Mouse (Mus musculus): ENCODE data around the gene Eif3b. TPM values are rescaled to one million over a fixed set of nuclear protein-coding genes. Genes with fewer than 3 reads are reported as not detected.

Eif3b gene
- 75.0 and 75.3 TPM in 2 replicates for polyA plus RNA-seq (2012; rRNA removed)

- peak; percentile 63 to 93 for DNase-seq (ENCODE audit: extremely low spot score in 1 of 2, low spot score in 1 of 2)
Measured at GRCm38 (mm10) chr5:140418489-140419441, at the start of gene Eif3b. TSS of gene Eif3b (plus strand) at chr5:140419328.

DNA sequence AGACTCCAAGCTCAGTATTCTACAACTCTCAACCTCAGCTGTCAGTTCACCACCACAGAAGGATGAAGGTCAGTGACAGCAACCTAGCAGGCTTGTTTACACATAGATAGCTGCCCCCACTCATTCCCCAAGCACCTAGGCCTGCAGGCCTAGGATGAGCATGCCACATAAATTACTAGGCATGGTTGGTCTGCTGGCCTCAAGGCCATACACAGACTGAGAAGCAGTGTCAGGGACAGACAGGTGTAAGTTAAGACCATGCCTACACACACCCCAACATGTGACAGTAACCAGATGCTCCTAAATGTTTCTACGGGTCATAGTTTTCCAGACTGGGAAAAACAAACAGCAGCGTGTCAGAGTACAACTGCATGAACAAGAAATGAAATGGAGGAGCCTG, 49.7 kb upstream of the Eif3b start:
- no peak for DNase-seq (ENCODE audit: extremely low spot score in 1 of 2, low spot score in 1 of 2)

GRCm38 (mm10) chr5:140370446-140371254, 48.5 kb upstream of the Eif3b start:
- DNase-seq (ENCODE audit: extremely low spot score in 1 of 2, low spot score in 1 of 2) = no peak

GRCm38 (mm10) chr5:140371671-140372070, 47.5 kb upstream of the Eif3b start:
- DNase-seq (ENCODE audit: extremely low spot score in 1 of 2, low spot score in 1 of 2) = peak; percentile 25 to 59

GRCm38 (mm10) chr5:140373711-140374110, 45.4 kb upstream of the Eif3b start:
- DNase-seq (ENCODE audit: extremely low spot score in 1 of 2, low spot score in 1 of 2) = no peak

DNA sequence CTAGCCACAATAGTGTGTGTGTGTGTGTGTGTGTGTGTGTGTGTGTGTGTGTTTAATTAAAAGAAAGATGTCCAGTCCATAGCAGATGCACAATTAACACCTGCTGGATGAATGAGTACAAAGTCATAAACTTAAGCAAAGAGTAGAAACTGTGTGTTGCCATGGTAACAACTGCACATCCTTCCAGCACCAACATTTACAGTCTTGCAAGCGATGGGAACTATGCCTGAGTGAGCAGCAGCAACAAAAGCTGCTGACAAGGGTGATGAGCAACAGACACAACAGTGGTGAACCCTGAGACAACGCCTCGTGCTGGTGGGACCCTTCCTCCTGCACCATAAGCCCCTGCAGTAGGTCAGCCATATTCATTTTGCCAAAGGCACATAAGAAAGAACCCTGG, 44.9 kb upstream of the Eif3b start:
- peak in 1 of 2 experiments; percentile 57 for DNase-seq (ENCODE audit: extremely low spot score in 1 of 2, low spot score in 1 of 2)

DNA sequence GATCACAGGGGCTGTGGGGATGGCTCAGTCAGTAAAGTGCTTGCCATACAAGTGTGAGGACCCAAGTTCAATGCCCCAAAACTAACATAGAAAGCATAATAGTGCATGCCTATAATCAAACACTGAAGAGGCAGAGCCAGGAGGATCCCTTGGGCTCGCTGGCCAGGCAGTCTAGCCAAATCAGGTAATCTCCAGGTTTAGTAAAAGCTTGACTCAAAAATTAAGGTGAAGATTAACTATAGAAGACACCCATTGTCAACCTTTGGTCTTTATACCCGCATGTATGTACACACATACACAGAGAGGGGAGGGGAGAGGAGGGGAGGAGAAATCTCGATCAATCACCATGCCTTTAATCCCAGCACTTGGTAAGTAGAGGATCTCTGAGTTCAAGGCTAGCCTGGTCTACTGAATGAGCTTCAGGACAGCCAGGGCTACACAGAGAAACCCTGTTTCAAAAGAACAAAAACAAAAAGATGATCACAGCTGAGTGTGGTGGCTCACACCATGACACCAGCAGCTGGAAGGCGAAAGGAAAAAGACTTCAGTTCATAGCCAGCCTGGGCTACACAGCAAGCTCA, 43.8 kb upstream of the Eif3b start:
- no peak for DNase-seq (ENCODE audit: extremely low spot score in 1 of 2, low spot score in 1 of 2)

GRCm38 (mm10) chr5:140378121-140378853, 40.8 kb upstream of the Eif3b start:
- DNase-seq (ENCODE audit: extremely low spot score in 1 of 2, low spot score in 1 of 2) = no peak

DNA sequence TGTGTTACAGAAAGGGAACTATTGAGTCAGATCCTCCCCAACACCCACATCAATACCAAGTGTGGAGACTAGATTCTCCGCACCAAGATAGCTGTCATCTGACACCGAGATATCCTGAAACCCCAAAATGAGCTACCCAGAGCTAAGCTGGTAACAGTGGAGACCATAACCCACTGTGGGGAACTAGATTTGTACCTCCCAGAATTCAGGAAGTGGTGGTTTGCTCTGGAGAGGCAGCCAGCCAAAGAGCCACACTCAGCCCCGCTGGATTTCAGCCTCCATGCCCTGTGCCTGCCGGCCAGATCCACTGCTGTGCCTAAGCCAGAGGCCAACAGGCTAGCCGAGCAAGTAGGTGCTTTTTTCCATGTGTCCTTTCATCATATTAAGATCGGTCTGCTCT, 39.8 kb upstream of the Eif3b start:
- no peak for DNase-seq (ENCODE audit: extremely low spot score in 1 of 2, low spot score in 1 of 2)

- no peak for DNase-seq (ENCODE audit: extremely low spot score in 1 of 2, low spot score in 1 of 2)
Measured at GRCm38 (mm10) chr5:140381156-140381555, 38.0 kb upstream of the Eif3b start.

DNA sequence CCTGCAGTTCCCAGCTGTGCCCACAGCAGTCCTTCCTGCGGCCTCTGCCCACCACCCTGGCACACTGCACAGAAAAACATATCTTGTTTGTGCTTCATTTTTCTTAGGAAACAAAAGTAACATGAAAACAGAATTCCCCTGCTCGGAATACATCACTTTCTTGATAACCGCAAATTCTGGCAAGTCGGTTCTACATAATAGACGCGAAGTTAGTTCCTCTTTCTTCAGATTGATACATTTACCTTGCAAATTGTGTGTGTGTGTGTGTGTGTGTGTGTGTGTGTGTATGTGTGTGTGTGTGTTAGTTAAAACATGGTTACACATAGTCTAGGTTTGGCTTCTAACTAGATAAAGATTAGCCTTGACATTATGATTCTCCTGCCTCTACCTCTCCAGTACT, 36.4 kb upstream of the Eif3b start:
- DNase-seq (ENCODE audit: extremely low spot score in 1 of 2, low spot score in 1 of 2) = no peak

DNA sequence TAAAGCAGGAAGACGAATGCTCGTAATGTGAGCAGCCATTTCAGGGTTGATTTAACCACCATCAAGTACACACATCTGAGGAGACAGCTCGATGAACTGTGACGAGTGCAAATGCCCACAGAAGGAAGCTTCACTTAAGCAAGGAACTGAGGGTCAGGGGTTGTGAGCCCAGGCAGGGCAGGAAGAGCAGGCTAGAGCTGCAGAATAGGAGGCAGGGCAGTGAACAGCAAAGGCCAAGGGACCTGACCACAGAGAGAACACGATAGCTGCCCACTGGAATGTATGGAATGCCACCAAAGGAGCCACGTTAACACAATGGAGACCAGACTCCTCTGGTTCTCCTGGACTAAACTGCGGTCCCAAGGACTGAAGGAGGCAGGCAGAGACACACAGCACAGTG, 35.6 kb upstream of the Eif3b start:
- no peak for DNase-seq (ENCODE audit: extremely low spot score in 1 of 2, low spot score in 1 of 2)

GRCm38 (mm10) chr5:140384462-140384861, 34.7 kb upstream of the Eif3b start:
- no peak for DNase-seq (ENCODE audit: extremely low spot score in 1 of 2, low spot score in 1 of 2)

- DNase-seq (ENCODE audit: extremely low spot score in 1 of 2, low spot score in 1 of 2) = no peak
Measured at GRCm38 (mm10) chr5:140387236-140387635, 31.9 kb upstream of the Eif3b start.

- no peak for DNase-seq (ENCODE audit: extremely low spot score in 1 of 2, low spot score in 1 of 2)
Measured at GRCm38 (mm10) chr5:140387816-140388510, 31.2 kb upstream of the Eif3b start.

DNA sequence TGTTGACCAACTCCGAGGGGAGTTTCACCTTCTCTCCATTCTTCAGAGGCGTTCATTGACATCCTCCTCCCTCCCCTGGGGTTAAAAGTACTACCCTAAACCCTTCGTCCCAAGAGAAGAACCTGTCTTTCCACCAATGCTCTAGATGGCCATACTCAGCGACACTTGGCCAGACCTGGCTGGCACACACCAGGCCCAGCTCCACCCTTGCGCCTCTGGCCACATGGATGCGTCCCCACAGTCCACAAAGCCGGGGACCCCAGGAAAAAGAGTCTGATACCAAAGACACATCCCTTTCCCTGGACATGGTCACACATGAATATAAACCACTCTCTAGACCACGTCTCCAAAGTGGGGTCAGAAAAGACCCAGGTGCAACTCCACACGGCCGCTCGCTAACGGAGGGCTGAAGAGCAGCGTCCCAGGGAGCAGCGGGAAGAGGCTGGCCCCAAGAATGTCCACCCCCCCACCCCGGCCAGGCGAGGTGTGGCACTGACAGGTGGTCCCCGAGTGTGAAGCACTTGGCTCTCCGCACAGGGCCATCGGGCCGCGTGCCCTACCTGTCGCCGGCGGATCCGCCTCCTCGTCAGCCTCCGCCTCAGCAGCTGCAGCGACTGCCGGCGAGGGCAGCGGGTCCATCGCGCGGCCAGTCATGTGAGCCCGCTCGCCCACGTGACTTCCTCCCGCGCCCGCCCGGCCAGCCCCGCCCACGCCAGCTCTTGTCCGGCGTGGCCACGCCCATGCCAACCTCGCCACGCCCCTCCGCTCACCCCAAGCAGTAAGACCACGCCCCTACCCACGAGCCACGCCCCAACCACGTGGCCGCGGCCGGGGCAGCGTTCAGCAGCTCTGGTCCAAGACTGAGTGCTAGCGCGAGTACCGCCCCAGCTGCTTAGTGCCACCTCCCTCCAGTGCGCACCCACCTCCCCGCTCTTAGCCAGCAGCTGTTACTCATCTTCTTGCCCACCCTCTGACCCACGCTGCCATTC, 30.2 kb upstream of the Eif3b start, which contains the start of gene Snx8:
Gene Snx8 (minus strand): TSS at position 675 of the 989 bp plus-strand sequence.
- peak; percentile 73 to 87 for DNase-seq (ENCODE audit: extremely low spot score in 1 of 2, low spot score in 1 of 2)

DNA sequence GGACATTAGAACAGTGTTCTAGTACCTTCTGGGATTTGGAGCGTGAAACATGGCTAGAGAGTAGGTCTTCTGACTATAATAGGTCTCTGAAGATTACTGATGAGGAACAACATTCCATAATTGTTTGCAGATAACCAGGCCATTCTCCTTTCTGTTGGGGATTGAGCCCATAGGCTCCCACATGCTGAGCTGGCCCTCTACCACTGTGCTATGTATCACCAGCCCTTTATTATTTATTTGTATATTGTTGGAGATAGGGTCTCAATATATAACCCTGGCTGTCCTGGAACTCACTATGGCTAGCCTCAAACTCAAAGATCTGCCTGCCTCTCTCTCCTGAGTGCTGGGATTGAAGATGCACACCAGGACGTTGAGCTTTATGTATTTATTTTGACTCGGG, 29.5 kb upstream of the Eif3b start:
- no peak for DNase-seq (ENCODE audit: extremely low spot score in 1 of 2, low spot score in 1 of 2)

DNA sequence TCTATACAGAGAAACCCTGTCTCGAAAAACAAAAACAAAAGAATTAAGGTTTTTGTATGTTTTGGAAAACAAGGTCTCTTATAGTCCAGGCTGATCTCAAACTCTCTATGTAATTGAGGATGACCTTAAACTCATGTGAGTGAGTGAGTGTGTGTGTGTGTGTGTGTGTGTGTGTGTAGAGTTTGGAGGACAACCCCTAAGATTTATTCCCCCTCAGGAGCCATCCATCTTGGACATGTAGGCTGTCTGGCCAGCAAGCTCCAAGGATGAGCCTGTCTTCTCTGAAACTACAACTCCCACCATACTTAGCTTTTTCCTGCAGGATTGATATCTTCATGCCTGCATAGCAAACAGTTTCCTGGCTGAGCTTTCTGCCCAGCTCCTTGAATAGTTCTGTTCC, 27.7 kb upstream of the Eif3b start:
- DNase-seq (ENCODE audit: extremely low spot score in 1 of 2, low spot score in 1 of 2) = no peak

DNA sequence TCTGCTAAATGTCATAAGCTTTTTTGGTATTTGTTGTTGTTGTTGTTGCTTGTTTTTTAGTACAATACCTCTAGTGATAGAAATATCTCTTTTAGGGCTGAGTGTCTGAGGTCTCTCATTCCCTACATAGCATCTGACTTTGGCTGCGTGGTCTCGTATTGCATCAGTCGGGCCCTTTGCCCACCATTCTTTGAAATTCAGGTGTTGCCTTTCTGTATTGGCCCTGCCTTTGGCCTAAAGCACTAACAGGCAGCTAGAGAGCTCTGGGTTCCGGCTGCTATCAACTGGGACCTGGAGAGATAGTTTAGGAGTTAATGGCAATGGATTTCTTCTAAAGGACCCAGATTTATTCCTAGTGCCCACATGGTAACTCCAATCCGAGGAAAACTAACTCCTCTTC, 27.1 kb upstream of the Eif3b start:
- DNase-seq (ENCODE audit: extremely low spot score in 1 of 2, low spot score in 1 of 2) = no peak

Data from frontal cortex, adult 2 months (tissue).